Mouse (Mus musculus) kidney, postnatal 4 days (tissue): ENCODE measurements around the gene Ifna12.
A peak's percentile ranks its signal among the peaks of the same experiment; 100 is the strongest.
"Not testable (repeated sequence)": the region's sequence is repeated elsewhere in the genome, so short reads cannot be mapped to it uniquely, and the experiment has no call there.

Source experiments
- DNase-seq, 2 experiments: peaks; one replicate each; pipeline ENCODE4 v3.0.0; 2021; ENCODE audit warnings: mixed read lengths in 2 of 2

Ifna12 gene

GRCm38 (mm10) chr4:88603276-88603675 lies at the start of gene Ifna12:
TSS of gene Ifna12 (minus strand) at chr4:88603376.
- DNase-seq: no peak

- no peak for DNase-seq
These were observed 41.2 kb upstream of the Ifna12 start, which contains the start of gene Ifna13 for GRCm38 (mm10) chr4:88644359-88644758. TSS of gene Ifna13 (minus strand) at chr4:88644459.

- DNase-seq: no peak
These were observed 39.4 kb upstream of the Ifna12 start for GRCm38 (mm10) chr4:88642526-88642925.

- peak; percentile 96 to 97 for DNase-seq
These were observed 38.1 kb upstream of the Ifna12 start for GRCm38 (mm10) chr4:88641077-88641831.

- no peak for DNase-seq
These were observed 37.5 kb upstream of the Ifna12 start for GRCm38 (mm10) chr4:88640704-88641076.

GRCm38 (mm10) chr4:88634311-88634710 lies 31.1 kb upstream of the Ifna12 start, which contains the start of gene C87499:
TSS of gene C87499 (minus strand) at chr4:88634411.
- DNase-seq: no peak

- no peak for DNase-seq
These were observed 10.9 kb downstream of the Ifna12 start, which contains the start of gene Ifna9 for GRCm38 (mm10) chr4:88592285-88592684. TSS of gene Ifna9 (minus strand) at chr4:88592385.

GRCm38 (mm10) chr4:88571698-88572097 lies 31.5 kb downstream of the Ifna12 start, which contains the start of gene Ifna14:
TSS of gene Ifna14 (minus strand) at chr4:88571798.
- DNase-seq: no peak

- DNase-seq: no peak
These were observed 41.4 kb downstream of the Ifna12 start for GRCm38 (mm10) chr4:88561791-88562190.

GRCm38 (mm10) chr4:88558145-88558544 lies 45.0 kb downstream of the Ifna12 start, which contains the start of gene Ifna15:
TSS of gene Ifna15 (minus strand) at chr4:88558245.
- DNase-seq: not testable (repeated sequence)
